Mouse (Mus musculus) kidney, embryonic 14.5 days (tissue): ENCODE results near the gene Cend1. TPM values are rescaled to one million over a fixed set of nuclear protein-coding genes. Genes with fewer than 3 reads are reported as not detected.

Experiments
- ATAC-seq: fragments of 200-750 bp; cut with Nextera tagmentation; 2 replicates; pipeline ENCODE4 v1.8.0; 2017; ENCODE audit warnings: moderate number of reproducible peaks, mild to moderate bottlenecking, moderate TSS enrichment, moderate library complexity; ENCODE audit not compliant: low FRiP score, low TSS enrichment
- H3K27ac ChIP-seq: fragments of 300-500 bp; sonication (generic); 2 replicates; pipeline ENCODE4 v1.5.1; 2014; ENCODE audit warnings: low read depth, mild to moderate bottlenecking, low read length, moderate library complexity, mixed read lengths
- H3K27me3 ChIP-seq: fragments of 300-500 bp; sonication (generic); 2 replicates; pipeline ENCODE4 v1.6.1; 2014; ENCODE audit warnings: mild to moderate bottlenecking, low read length; ENCODE audit not compliant: control insufficient read depth, insufficient read depth
- H3K36me3 ChIP-seq: fragments of 300-500 bp; sonication (generic); 2 replicates; pipeline ENCODE4 v1.6.1; 2014; ENCODE audit warnings: low read length, mixed read lengths; ENCODE audit not compliant: control insufficient read depth, insufficient read depth
- H3K4me1 ChIP-seq: fragments of 300-500 bp; sonication (generic); 2 replicates; pipeline ENCODE4 v1.6.1; 2014; ENCODE audit warnings: low read length, mixed read lengths; ENCODE audit not compliant: control insufficient read depth, insufficient read depth
- H3K4me2 ChIP-seq: fragments of 300-500 bp; sonication (generic); replicated peaks from 2 replicates; pipeline ENCODE4 v1.6.1; 2014; ENCODE audit warnings: low read depth, mild to moderate bottlenecking, low read length
- H3K4me3 ChIP-seq: fragments of 300-500 bp; sonication (generic); 2 replicates; pipeline ENCODE4 v1.5.1; 2014; ENCODE audit warnings: mild to moderate bottlenecking, low read length
- H3K9ac ChIP-seq: fragments of 300-500 bp; sonication (generic); 2 replicates; pipeline ENCODE4 v1.6.1; 2014; ENCODE audit warnings: low read depth, mild to moderate bottlenecking, low read length, moderate library complexity
- H3K9me3 ChIP-seq: fragments of 300-500 bp; sonication (generic); 2 replicates; pipeline ENCODE4 v1.6.1; 2016; ENCODE audit warnings: low read length; ENCODE audit not compliant: control insufficient read depth
- WGBS: fragments of 180-500 bp; shearing (Covaris S2); extraction: QIAGEN DNeasy Blood & Tissue Kit; methylation state at CpG from one replicate; pipeline ENCODE4 v1.1.7; 2014; 5-methylcytosine and 5-hydroxymethylcytosine counted together
- polyA plus RNA-seq: library from polyadenylated mRNA; unstranded; fragments of >200 nt; fragmentation: Nextera tagmentation; extraction: Ambion mirVana; gene quantifications from 2 replicates; pipeline ENCODE4 v1.2.1, GENCODE M21; 2014

Gene Cend1
- polyA plus RNA-seq, 1 experiment from 2014 or later = 0.46 TPM

GRCm38 (mm10) chr7:141467230-141468030, 38.1 kb upstream of the Cend1 start, which contains the start of gene Cd151:
TSS of gene Cd151 (plus strand) at chr7:141467392.
- ATAC-seq = peak; percentile 81
- H3K36me3 ChIP-seq = peaks cover 31% of the 10 kb centered on the region
- H3K27me3 ChIP-seq = peaks cover 32% of the 10 kb centered on the region
- WGBS = under 1% methylated on average over 52 of the region's 52 CpGs
- peak within 1 kb of the TSS; percentile 71 for H3K9ac ChIP-seq
- peaks cover 39% of the 10 kb centered on the region for H3K4me1 ChIP-seq
- peak within 1 kb of the TSS; percentile 52 for H3K4me2 ChIP-seq
- H3K27ac ChIP-seq = peak within 1 kb of the TSS; percentile 87
- H3K9me3 ChIP-seq = no peaks in the 10 kb centered on the region
- peak within 1 kb of the TSS; percentile 57 for H3K4me3 ChIP-seq

GRCm38 (mm10) chr7:141466607-141467148, 37.4 kb upstream of the Cend1 start:
- Histone ChIP-seq H3K4me3 (peak overlapping the region; percentile 57), H3K9me3 (no peaks in the 10 kb centered on the region), H3K36me3 (peaks cover 24% of the 10 kb centered on the region), H3K4me1 (peaks cover 46% of the 10 kb centered on the region), H3K27me3 (peaks cover 39% of the 10 kb centered on the region), H3K9ac (peak overlapping the region; percentile 71), H3K27ac (peak overlapping the region; percentile 87), H3K4me2 (peak overlapping the region; percentile 52)
- WGBS = 56% methylated on average over 10 of the region's 10 CpGs
- no peak for ATAC-seq

DNA sequence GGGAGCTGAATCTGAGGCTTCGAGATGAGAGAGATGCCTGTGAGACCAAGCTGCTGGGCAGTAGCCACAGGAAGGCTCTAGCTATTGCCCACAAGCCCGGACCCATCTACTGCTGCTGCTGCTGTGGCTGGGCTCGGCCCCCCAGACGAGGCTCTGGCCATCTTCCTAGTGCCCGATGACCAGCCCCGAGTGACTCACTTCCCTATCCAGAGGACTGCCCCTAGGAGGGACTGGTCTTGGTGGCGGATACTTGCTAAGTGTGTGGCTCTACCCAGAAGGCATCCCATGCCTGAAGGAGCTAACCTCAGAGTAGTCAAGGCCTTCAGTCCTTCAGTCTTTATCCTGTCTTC, 36.7 kb upstream of the Cend1 start:
- no peak for ATAC-seq
- no peak overlapping the region for H3K27ac ChIP-seq
- no peak overlapping the region for H3K4me3 ChIP-seq

DNA sequence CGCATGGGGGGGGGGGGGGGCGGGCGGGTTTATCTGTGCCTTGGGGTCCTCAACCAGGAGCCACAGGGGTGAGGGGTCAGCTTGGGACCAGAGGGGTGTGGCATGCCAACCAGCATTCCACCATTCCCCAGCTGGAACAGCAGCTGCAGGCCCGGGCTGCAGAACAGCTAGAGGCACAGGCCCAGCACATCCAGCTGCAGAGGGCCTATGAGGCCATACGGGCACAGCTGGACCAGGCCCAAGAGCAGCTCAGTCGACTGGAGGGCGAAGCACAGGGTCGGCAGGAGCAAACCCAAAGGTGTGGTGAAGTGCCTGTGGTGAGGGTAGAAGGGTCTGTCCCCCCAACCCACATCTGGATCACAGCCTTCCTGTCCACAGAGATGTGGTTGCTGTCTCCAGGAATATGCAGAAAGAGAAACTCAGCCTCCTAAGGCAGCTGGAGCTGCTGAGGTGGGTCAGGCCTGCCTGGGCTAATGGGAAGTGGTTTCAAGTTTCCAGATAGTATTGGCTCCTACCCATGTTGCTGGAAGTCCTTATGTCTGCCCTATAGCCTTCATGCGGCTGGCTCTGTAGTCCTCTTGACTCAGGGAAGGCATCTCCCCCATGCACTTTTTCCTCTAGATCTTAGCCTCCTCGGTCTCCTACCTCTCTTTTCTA, 36.2 kb upstream of the Cend1 start:
- peaks cover 13% of the 10 kb centered on the region for H3K36me3 ChIP-seq
- ATAC-seq = no peak
- peaks cover 52% of the 10 kb centered on the region for H3K4me1 ChIP-seq
- H3K27me3 ChIP-seq = peaks cover 49% of the 10 kb centered on the region
- 37% methylated on average over 10 of the region's 10 CpGs for WGBS
- 0 out of 2 replicates have a peak overlapping the region, but pooled peaks have one; percentile 18 for H3K4me3 ChIP-seq
- 0 out of 2 replicates have a peak overlapping the region, but pooled peaks have one; percentile 12 for H3K9ac ChIP-seq
- H3K27ac ChIP-seq = no peak overlapping the region
- H3K4me2 ChIP-seq = peak overlapping the region; percentile 42
- H3K9me3 ChIP-seq = no peaks in the 10 kb centered on the region

More for the DNA sequence above, 36.7 kb upstream of the Cend1 start:
- Histone ChIP-seq H3K36me3 (peaks cover 18% of the 10 kb centered on the region), H3K9me3 (no peaks in the 10 kb centered on the region), H3K27me3 (peaks cover 44% of the 10 kb centered on the region), H3K4me1 (peaks cover 52% of the 10 kb centered on the region), H3K4me2 (no peak overlapping the region), H3K9ac (0 out of 2 replicates have a peak overlapping the region, but pooled peaks have one; percentile 12)
- 71% methylated on average over 7 of the region's 7 CpGs for WGBS

GRCm38 (mm10) chr7:141464603-141465201, 35.4 kb upstream of the Cend1 start:
- no peaks in the 10 kb centered on the region for H3K9me3 ChIP-seq
- ATAC-seq = no peak
- peaks cover 49% of the 10 kb centered on the region for H3K4me1 ChIP-seq
- WGBS = 6% methylated on average over 38 of the region's 38 CpGs
- H3K4me3 ChIP-seq = peak overlapping the region; percentile 18
- H3K9ac ChIP-seq = peak overlapping the region; percentile 42
- H3K27me3 ChIP-seq = peaks cover 51% of the 10 kb centered on the region
- H3K27ac ChIP-seq = no peak overlapping the region
- H3K4me2 ChIP-seq = peak overlapping the region; percentile 42
- H3K36me3 ChIP-seq = peaks cover 5% of the 10 kb centered on the region; the same call in 1 of the 2 replicates

DNA sequence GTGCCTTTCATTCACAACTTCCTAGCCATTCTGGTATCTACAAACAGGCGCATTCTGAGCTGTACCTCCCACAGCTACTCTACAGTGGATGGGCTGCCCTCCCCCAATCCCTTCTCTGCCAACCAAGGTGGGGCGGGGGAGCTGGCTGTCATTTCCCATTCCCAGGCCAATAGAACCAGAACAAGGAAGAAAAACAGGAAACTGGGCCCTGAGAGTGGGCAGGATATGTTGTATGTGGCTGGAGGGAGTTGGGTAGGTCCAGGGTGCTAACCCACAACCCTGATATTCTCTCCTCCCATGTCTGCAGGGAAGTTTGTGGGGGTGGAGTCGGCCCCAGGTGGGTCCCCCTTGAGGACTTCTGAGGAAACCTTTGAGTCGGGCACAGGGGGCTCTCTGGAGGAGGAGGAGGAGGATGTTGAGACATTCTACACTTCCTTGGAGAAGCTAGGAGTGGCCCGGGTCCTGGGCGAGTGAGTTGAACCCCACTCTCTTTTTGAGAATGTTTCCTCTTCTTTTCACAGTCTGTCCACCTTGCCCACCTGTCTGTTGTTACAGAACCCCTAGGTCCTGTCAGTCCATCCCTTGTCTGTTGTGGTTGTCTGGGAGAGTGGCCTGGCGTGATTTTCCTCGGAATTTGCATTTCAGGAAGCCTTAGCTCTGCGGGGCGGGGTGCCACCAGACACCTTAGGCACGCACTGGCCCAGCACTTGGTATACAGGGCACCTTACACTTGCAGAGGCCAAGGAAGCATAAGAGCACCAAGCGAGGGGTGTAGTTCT, 34.7 kb upstream of the Cend1 start:
- no peaks in the 10 kb centered on the region; the same call in 1 of the 2 replicates for H3K36me3 ChIP-seq
- H3K4me3 ChIP-seq = peak overlapping the region; percentile 18
- peaks cover 42% of the 10 kb centered on the region for H3K4me1 ChIP-seq
- H3K9me3 ChIP-seq = no peaks in the 10 kb centered on the region
- 28% methylated on average over 12 of the region's 12 CpGs for WGBS
- H3K27me3 ChIP-seq = peaks cover 51% of the 10 kb centered on the region
- peak overlapping the region; percentile 42; the same call in 1 of the 2 replicates for H3K9ac ChIP-seq
- peak overlapping the region; percentile 42 for H3K4me2 ChIP-seq
- no peak for ATAC-seq
- no peak overlapping the region for H3K27ac ChIP-seq

DNA sequence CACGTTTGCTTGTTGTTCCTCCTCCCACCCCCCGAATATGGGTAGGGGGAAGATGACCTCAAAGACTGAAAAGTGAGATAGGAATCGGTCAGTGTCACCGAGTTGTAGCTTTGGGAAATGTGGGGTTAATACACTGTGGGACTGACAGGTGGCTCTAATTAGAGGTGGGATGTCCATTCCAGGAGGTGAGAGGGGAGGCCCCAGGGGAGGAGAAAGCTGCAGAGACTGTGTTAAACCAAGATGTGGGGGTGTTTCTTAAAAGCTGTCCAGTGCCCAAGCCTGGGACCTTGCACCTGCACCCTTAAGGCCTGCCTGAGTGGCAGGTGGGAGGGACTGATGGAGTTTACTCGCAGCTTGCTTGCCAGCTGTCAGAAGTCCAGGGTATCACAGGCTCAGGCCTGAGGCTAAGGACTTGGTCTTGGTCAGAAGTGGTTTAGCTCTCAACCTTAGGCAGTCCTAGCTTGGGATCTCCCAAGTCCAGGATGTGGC, 33.1 kb upstream of the Cend1 start:
- Histone ChIP-seq H3K27me3 (peaks cover 51% of the 10 kb centered on the region), H3K4me3 (peak overlapping the region; percentile 50), H3K9ac (peak overlapping the region; percentile 65), H3K27ac (no peak overlapping the region), H3K36me3 (no peaks in the 10 kb centered on the region; the same call in 1 of the 2 replicates), H3K4me2 (peak overlapping the region; percentile 91), H3K4me1 (peaks cover 32% of the 10 kb centered on the region), H3K9me3 (no peaks in the 10 kb centered on the region)
- 9% methylated on average over 5 of the region's 5 CpGs for WGBS
- ATAC-seq = no peak
